Mouse (Mus musculus) stomach, embryonic 14.5 days (tissue): ENCODE data around the gene Pknox2. TPM values are rescaled to one million over a fixed set of nuclear protein-coding genes. Genes with fewer than 3 reads are reported as not detected.

Experiments
- ATAC-seq: fragments of 200-750 bp; cut with Nextera tagmentation; 2 replicates; pipeline ENCODE4 v1.8.0; 2017; ENCODE audit warnings: low read depth, moderate TSS enrichment; ENCODE audit not compliant: insufficient number of reproducible peaks, insufficient read depth, low FRiP score
- H3K27ac ChIP-seq: fragments of 300-500 bp; sonication (generic); 2 replicates; pipeline ENCODE4 v1.5.1; 2014; ENCODE audit warnings: mild to moderate bottlenecking, low read length, moderate library complexity, mixed read lengths
- H3K27me3 ChIP-seq: fragments of 300-500 bp; sonication (generic); 2 replicates; pipeline ENCODE4 v1.6.1; 2014; ENCODE audit warnings: low read length, control low read depth, mixed read lengths; ENCODE audit not compliant: control insufficient read depth, insufficient read depth
- H3K36me3 ChIP-seq: fragments of 300-500 bp; sonication (generic); 2 replicates; pipeline ENCODE4 v1.6.1; 2014; ENCODE audit warnings: mild to moderate bottlenecking, control low read depth, low read length, moderate library complexity, mixed read lengths; ENCODE audit not compliant: control insufficient read depth, insufficient read depth
- H3K4me1 ChIP-seq: fragments of 300-500 bp; sonication (generic); 2 replicates; pipeline ENCODE4 v1.6.1; 2014; ENCODE audit warnings: low read length, control low read depth, mixed read lengths; ENCODE audit not compliant: control insufficient read depth, insufficient read depth
- H3K4me2 ChIP-seq: fragments of 300-500 bp; sonication (generic); replicated peaks from 2 replicates; pipeline ENCODE4 v1.6.1; 2014; ENCODE audit warnings: low read depth, low read length, control low read depth
- H3K4me3 ChIP-seq: fragments of 300-500 bp; sonication (generic); 2 replicates; pipeline ENCODE4 v1.5.1; 2014; ENCODE audit warnings: low read depth, low read length, control low read depth
- H3K9ac ChIP-seq: fragments of 300-500 bp; sonication (generic); replicated peaks from 2 replicates; pipeline ENCODE4 v1.6.1; 2014; ENCODE audit warnings: low read depth, mild to moderate bottlenecking, control low read depth, low read length, moderate library complexity, mixed read lengths
- H3K9me3 ChIP-seq: fragments of 300-500 bp; sonication (generic); 2 replicates; pipeline ENCODE4 v1.6.1; 2016; ENCODE audit warnings: low read depth, low read length, control low read depth; ENCODE audit not compliant: control insufficient read depth
- WGBS: fragments of 180-500 bp; shearing (Covaris S2); extraction: QIAGEN DNeasy Blood & Tissue Kit; methylation state at CpG from one replicate; pipeline ENCODE4 v1.1.7; 2014; 5-methylcytosine and 5-hydroxymethylcytosine counted together
- polyA plus RNA-seq: library from polyadenylated mRNA; unstranded; fragments of >200 nt; fragmentation: Nextera tagmentation; extraction: Ambion mirVana; gene quantifications from 2 replicates; pipeline ENCODE4 v1.2.1, GENCODE M21; 2014

Pknox2 gene
- polyA plus RNA-seq, result 6.1 and 7.5 TPM in 2 replicates

GRCm38 (mm10) chr9:37147359-37147685 lies at the start of gene Pknox2:
Gene Pknox2, minus strand, starts transcription at chr9:37147407.
- H3K9me3 ChIP-seq, result no peaks in the 10 kb centered on the region
- H3K27ac ChIP-seq, result peak within 1 kb of the TSS; percentile 98
- ATAC-seq, result peak; percentile 80
- no peaks in the 10 kb centered on the region for H3K27me3 ChIP-seq
- H3K36me3 ChIP-seq, result no peaks in the 10 kb centered on the region
- H3K4me2 ChIP-seq, result peak within 1 kb of the TSS; percentile 56
- H3K4me1 ChIP-seq, result peaks cover 21% of the 10 kb centered on the region
- H3K4me3 ChIP-seq, result peak within 1 kb of the TSS; percentile 72
- peak within 1 kb of the TSS; percentile 85 for H3K9ac ChIP-seq
- 3% methylated on average over 9 of the region's 13 CpGs for WGBS

- 95% methylated on average over 3 of the region's 3 CpGs for WGBS
- H3K9ac ChIP-seq, result no peak overlapping the region
- H3K4me1 ChIP-seq, result no peaks in the 10 kb centered on the region
- no peak overlapping the region for H3K4me2 ChIP-seq
- no peak overlapping the region for H3K4me3 ChIP-seq
- H3K36me3 ChIP-seq, result no peaks in the 10 kb centered on the region
- no peak for ATAC-seq
- no peaks in the 10 kb centered on the region for H3K9me3 ChIP-seq
- H3K27ac ChIP-seq, result no peak overlapping the region
- H3K27me3 ChIP-seq, result no peaks in the 10 kb centered on the region
Observed at GRCm38 (mm10) chr9:37188024-37188423, 40.8 kb upstream of the Pknox2 start.

- H3K4me2 ChIP-seq, result no peak overlapping the region
- H3K4me3 ChIP-seq, result no peak overlapping the region
- no peak overlapping the region for H3K9ac ChIP-seq
- H3K4me1 ChIP-seq, result no peaks in the 10 kb centered on the region
- H3K9me3 ChIP-seq, result no peaks in the 10 kb centered on the region
- WGBS, result 75% methylated on average over 5 of the region's 5 CpGs
- H3K36me3 ChIP-seq, result no peaks in the 10 kb centered on the region
- ATAC-seq, result no peak
- no peaks in the 10 kb centered on the region for H3K27me3 ChIP-seq
- H3K27ac ChIP-seq, result no peak overlapping the region
Observed at GRCm38 (mm10) chr9:37187407-37187806, 40.2 kb upstream of the Pknox2 start.

- Histone ChIP-seq H3K4me3 (no peak overlapping the region), H3K27me3 (no peaks in the 10 kb centered on the region), H3K9me3 (no peaks in the 10 kb centered on the region), H3K4me1 (no peaks in the 10 kb centered on the region), H3K9ac (no peak overlapping the region), H3K36me3 (no peaks in the 10 kb centered on the region), H3K4me2 (no peak overlapping the region), H3K27ac (no peak overlapping the region)
- WGBS, result 65% methylated on average over 2 of the region's 2 CpGs
- ATAC-seq, result no peak
Observed at GRCm38 (mm10) chr9:37183176-37183575, 36.0 kb upstream of the Pknox2 start.

GRCm38 (mm10) chr9:37181596-37181995 lies 34.4 kb upstream of the Pknox2 start:
- 57% methylated on average over 5 of the region's 5 CpGs for WGBS
- H3K4me3 ChIP-seq, result no peak overlapping the region
- no peak for ATAC-seq
- no peaks in the 10 kb centered on the region for H3K36me3 ChIP-seq
- H3K27me3 ChIP-seq, result no peaks in the 10 kb centered on the region
- H3K27ac ChIP-seq, result no peak overlapping the region
- H3K9ac ChIP-seq, result no peak overlapping the region
- no peak overlapping the region for H3K4me2 ChIP-seq
- H3K9me3 ChIP-seq, result no peaks in the 10 kb centered on the region
- H3K4me1 ChIP-seq, result no peaks in the 10 kb centered on the region

DNA sequence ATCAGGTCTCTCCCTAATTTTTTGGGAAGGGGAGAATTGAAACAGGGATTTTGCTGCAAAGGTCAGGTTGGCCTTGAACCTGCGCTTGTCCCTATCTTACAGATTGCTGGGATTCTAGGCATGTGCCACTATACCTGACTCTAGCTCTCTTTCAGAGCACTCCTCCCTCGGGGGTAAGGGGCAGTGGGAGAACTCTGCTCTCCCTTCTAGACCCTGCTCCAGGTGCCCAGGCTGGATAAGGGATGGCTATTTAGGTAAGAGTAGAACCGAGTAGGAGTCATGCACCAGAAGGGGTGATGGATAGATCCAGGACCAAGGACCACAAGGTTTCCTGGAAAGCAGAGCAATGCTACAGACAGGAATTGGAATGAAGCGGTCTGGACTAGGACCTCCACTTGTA lies 32.4 kb upstream of the Pknox2 start:
- Histone ChIP-seq H3K4me2 (no peak overlapping the region), H3K36me3 (no peaks in the 10 kb centered on the region), H3K27me3 (no peaks in the 10 kb centered on the region), H3K9ac (no peak overlapping the region), H3K4me1 (no peaks in the 10 kb centered on the region), H3K4me3 (no peak overlapping the region), H3K27ac (no peak overlapping the region), H3K9me3 (no peaks in the 10 kb centered on the region)
- 88% methylated on average over 4 of the region's 4 CpGs for WGBS
- no peak for ATAC-seq

GRCm38 (mm10) chr9:37178911-37179310 lies 31.7 kb upstream of the Pknox2 start:
- Histone ChIP-seq H3K4me1 (no peaks in the 10 kb centered on the region), H3K4me2 (no peak overlapping the region), H3K9me3 (no peaks in the 10 kb centered on the region), H3K36me3 (no peaks in the 10 kb centered on the region), H3K27ac (no peak overlapping the region), H3K4me3 (no peak overlapping the region), H3K9ac (no peak overlapping the region), H3K27me3 (no peaks in the 10 kb centered on the region)
- WGBS, result 30% methylated on average over 4 of the region's 4 CpGs
- no peak for ATAC-seq

DNA sequence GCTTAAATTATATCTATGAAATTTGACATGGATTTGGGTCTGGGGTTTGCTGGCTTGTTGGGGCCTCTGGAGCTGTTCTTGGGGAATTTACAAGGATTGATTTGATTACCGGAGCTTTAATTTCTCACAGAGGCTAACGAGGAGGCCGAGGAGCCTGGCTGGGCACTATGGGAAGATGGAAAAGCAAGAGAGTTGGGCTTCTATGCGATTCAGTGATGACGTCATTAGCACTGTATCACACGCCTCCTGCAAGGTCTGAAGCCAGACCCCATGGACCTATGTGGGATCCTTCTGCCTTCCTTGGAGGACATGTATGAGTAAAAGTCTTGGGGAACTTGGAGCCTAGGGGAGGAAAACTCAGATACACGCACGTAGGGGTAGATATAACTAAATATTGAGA lies 30.3 kb upstream of the Pknox2 start:
- no peak for ATAC-seq
- Histone ChIP-seq H3K27ac (no peak overlapping the region), H3K4me3 (no peak overlapping the region), H3K9ac (no peak overlapping the region), H3K36me3 (no peaks in the 10 kb centered on the region), H3K9me3 (no peaks in the 10 kb centered on the region), H3K27me3 (no peaks in the 10 kb centered on the region), H3K4me1 (no peaks in the 10 kb centered on the region), H3K4me2 (no peak overlapping the region)
- WGBS, result 55% methylated on average over 8 of the region's 8 CpGs

GRCm38 (mm10) chr9:37177107-37177506 lies 29.9 kb upstream of the Pknox2 start:
- no peaks in the 10 kb centered on the region for H3K4me1 ChIP-seq
- no peaks in the 10 kb centered on the region for H3K9me3 ChIP-seq
- no peak overlapping the region for H3K4me3 ChIP-seq
- H3K27me3 ChIP-seq, result no peaks in the 10 kb centered on the region
- H3K9ac ChIP-seq, result no peak overlapping the region
- ATAC-seq, result 0 out of 2 replicates have a peak, but pooled peaks have one; percentile 23
- WGBS, result 4% methylated on average over 5 of the region's 5 CpGs
- H3K4me2 ChIP-seq, result no peak overlapping the region
- H3K36me3 ChIP-seq, result no peaks in the 10 kb centered on the region
- H3K27ac ChIP-seq, result no peak overlapping the region
